Mouse (Mus musculus) midbrain, embryonic 12.5 days (tissue): ENCODE measurements around the gene Fermt1. TPM values are rescaled to one million over a fixed set of nuclear protein-coding genes. Genes with fewer than 3 reads are reported as not detected.

Experiments used
- ATAC-seq: fragments of 200-750 bp; cut with Nextera tagmentation; 2 replicates; pipeline ENCODE4 v1.8.0; 2017; ENCODE audit warnings: low read depth, moderate TSS enrichment, moderate library complexity; ENCODE audit not compliant: low FRiP score
- H3K27ac ChIP-seq: fragments of 300-500 bp; sonication (generic); replicated peaks from 2 replicates; pipeline ENCODE4 v1.5.1; 2016; ENCODE audit warnings: mild to moderate bottlenecking
- H3K27me3 ChIP-seq: fragments of 300-500 bp; sonication (generic); 2 replicates; pipeline ENCODE4 v1.6.1; 2016; ENCODE audit warnings: mild to moderate bottlenecking
- H3K36me3 ChIP-seq: fragments of 300-500 bp; sonication (generic); 2 replicates; pipeline ENCODE4 v1.6.1; 2016
- H3K4me1 ChIP-seq: fragments of 300-500 bp; sonication (generic); 2 replicates; pipeline ENCODE4 v1.6.1; 2016
- H3K4me2 ChIP-seq: fragments of 300-500 bp; sonication (generic); replicated peaks from 2 replicates; pipeline ENCODE4 v1.6.1; 2016; ENCODE audit warnings: mild to moderate bottlenecking, moderate library complexity
- H3K4me3 ChIP-seq: fragments of 300-500 bp; sonication (generic); 2 replicates; pipeline ENCODE4 v1.5.1; 2016; ENCODE audit warnings: mild to moderate bottlenecking
- H3K9ac ChIP-seq: fragments of 300-500 bp; sonication (generic); replicated peaks from 2 replicates; pipeline ENCODE4 v1.6.1; 2016; ENCODE audit warnings: mild to moderate bottlenecking, moderate library complexity
- H3K9me3 ChIP-seq: fragments of 300-500 bp; sonication (generic); 2 replicates; pipeline ENCODE4 v1.6.1; 2016; ENCODE audit warnings: mild to moderate bottlenecking
- WGBS: fragments of 180-500 bp; shearing (Covaris S2); methylation state at CpG from one replicate; pipeline ENCODE4 v1.1.7; 2016; 5-methylcytosine and 5-hydroxymethylcytosine counted together
- polyA plus RNA-seq: library from polyadenylated mRNA; unstranded; fragments of >200 nt; fragmentation: Nextera tagmentation; extraction: Ambion mirVana; gene quantifications from 2 replicates; pipeline ENCODE4 v1.2.1, GENCODE M21; 2016

The Fermt1 gene
- polyA plus RNA-seq, 1 experiment from 2014 or later, result 0.73 TPM

DNA sequence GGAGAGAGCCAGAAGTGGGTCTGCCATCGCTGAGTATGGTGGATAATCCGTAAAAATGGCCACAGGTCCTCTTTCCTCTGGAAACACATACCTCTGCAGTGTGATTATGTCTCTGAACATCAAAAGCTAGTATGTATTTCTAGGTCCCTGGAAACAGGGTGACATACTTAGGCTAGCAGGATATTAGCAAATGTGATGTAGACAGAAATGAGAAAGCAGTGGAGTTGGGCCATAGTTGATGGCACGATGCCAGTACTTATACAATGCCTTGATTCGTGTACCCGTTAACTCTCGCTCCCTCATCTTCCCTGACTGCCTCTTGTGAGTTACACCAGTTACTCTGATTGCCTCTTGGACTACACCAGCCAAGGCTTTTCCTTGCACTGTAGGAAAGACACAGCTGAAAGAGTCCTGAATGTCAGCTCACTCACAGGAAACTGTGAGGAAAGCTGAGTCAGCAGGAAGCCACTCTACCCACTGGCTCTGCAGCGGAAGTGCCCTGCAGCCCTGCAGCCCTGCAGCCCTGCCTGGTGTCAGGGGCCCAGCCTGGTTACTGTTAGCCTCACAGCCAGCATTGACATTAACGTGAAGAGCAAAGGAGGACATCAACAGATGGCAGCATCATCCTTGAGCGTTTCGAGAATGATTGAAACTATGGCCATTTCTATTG lies 71.9 kb downstream of the Fermt1 start:
- H3K4me2 ChIP-seq, result no peak overlapping the region
- H3K9ac ChIP-seq, result no peak overlapping the region
- no peaks in the 10 kb centered on the region for H3K4me1 ChIP-seq
- no peaks in the 10 kb centered on the region for H3K36me3 ChIP-seq
- H3K27ac ChIP-seq, result no peak overlapping the region
- H3K27me3 ChIP-seq, result peaks cover 23% of the 10 kb centered on the region
- no peaks in the 10 kb centered on the region for H3K9me3 ChIP-seq
- WGBS, result 93% methylated on average over 10 of the region's 10 CpGs
- no peak for ATAC-seq
- no peak overlapping the region for H3K4me3 ChIP-seq

DNA sequence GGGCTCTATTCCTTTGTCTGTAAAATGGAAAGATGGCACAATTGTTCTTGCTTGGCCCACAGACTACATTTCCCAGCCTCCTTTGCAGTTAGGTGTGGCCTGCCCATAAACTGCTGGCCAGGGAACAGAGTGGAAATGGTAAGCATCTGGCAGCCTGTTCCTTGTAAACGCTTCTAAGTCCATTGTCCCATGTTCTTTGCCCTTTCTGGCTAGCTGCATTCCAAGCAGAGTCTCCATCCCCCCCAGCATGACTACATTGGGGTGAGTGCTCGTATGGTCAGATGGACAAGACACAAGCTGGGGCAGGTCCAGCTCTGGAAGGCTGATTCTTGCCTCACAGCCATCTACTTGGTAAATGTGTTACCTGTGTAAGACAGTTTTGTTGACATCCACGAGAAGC lies 74.0 kb downstream of the Fermt1 start:
- 70% methylated on average over 3 of the region's 3 CpGs for WGBS
- ATAC-seq, result no peak
- Histone ChIP-seq H3K4me1 (no peaks in the 10 kb centered on the region), H3K27ac (no peak overlapping the region), H3K9ac (no peak overlapping the region), H3K4me2 (no peak overlapping the region), H3K9me3 (no peaks in the 10 kb centered on the region), H3K36me3 (peaks cover 6% of the 10 kb centered on the region; the same call in 1 of the 2 replicates), H3K4me3 (no peak overlapping the region), H3K27me3 (0 out of 2 replicates have a peak, but pooled peaks cover 1% of the 10 kb centered on the region)

DNA sequence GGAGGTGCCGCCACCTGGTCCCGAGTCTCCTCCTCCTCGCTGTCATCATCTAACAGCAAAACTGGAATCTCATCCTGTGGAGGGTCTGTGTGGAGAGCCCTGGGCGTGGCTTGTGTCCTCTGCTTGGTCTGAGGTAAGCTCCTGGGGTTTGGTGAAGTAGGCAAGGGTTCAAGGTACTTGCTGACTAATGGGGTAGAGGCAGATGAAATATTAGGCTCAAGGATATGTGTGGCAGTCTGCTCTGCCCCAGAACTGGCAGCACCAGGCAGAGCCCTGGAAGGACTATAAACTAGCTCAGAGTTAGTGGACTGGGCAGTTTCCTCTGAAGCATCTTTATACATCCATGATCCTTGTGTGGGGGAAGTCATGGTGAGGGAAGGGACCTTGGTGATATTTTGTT lies 75.4 kb downstream of the Fermt1 start:
- Histone ChIP-seq H3K9ac (no peak overlapping the region), H3K4me3 (no peak overlapping the region), H3K9me3 (no peaks in the 10 kb centered on the region), H3K36me3 (peaks cover 8% of the 10 kb centered on the region), H3K27ac (no peak overlapping the region), H3K4me1 (no peaks in the 10 kb centered on the region), H3K27me3 (no peaks in the 10 kb centered on the region), H3K4me2 (no peak overlapping the region)
- 92% methylated on average over 4 of the region's 4 CpGs for WGBS
- no peak for ATAC-seq

DNA sequence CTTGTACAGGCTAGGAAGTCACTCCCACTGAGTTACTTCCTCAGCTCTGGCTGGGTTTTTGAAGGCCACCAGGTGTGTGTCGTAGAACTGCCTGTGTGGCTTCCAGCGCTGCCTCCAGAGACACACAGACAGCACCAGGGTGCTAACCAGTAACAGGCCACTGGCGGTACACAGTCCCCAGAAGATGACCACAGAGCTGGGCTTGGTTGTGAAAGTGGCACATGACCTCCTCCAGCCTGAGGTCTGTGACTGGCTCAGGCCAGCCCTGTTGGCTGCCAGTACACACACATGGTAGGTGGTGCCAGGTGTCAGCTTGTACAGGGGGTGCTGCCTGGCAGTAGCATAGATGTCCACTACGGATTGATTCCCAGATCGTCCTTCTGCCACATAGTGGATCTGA lies 76.0 kb downstream of the Fermt1 start:
- Histone ChIP-seq H3K27me3 (no peaks in the 10 kb centered on the region), H3K9ac (no peak overlapping the region), H3K4me2 (no peak overlapping the region), H3K4me3 (no peak overlapping the region), H3K27ac (no peak overlapping the region), H3K36me3 (peaks cover 11% of the 10 kb centered on the region), H3K9me3 (no peaks in the 10 kb centered on the region), H3K4me1 (no peaks in the 10 kb centered on the region)
- no peak for ATAC-seq
- whole genome bisulfite sequencing, result 92% methylated on average over 5 of the region's 5 CpGs

DNA sequence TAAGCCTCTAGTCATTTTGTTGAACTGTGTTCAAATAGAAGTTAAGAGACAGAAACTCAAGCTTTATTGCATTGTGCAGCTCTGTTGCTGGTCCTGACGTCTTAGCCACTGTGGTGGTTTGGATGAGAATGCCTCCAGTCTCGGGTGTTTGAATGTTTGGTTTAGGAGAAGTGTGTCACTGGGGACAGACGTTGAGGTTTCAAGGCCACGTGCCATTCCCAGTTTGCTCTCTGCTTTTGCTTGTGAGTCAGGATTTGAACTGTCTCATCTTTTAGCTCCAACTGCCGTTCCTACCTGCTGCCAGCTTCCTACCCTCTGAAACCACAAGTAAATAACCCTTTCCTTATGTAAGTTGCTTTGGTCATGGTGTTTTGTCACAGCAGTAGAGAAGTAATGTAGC lies 78.2 kb downstream of the Fermt1 start:
- H3K4me3 ChIP-seq, result no peak overlapping the region
- no peak overlapping the region for H3K4me2 ChIP-seq
- H3K27me3 ChIP-seq, result no peaks in the 10 kb centered on the region
- 81% methylated on average over 5 of the region's 5 CpGs for WGBS
- H3K9ac ChIP-seq, result no peak overlapping the region
- H3K27ac ChIP-seq, result no peak overlapping the region
- peaks cover 14% of the 10 kb centered on the region for H3K36me3 ChIP-seq
- no peaks in the 10 kb centered on the region for H3K9me3 ChIP-seq
- no peak for ATAC-seq
- no peaks in the 10 kb centered on the region for H3K4me1 ChIP-seq

DNA sequence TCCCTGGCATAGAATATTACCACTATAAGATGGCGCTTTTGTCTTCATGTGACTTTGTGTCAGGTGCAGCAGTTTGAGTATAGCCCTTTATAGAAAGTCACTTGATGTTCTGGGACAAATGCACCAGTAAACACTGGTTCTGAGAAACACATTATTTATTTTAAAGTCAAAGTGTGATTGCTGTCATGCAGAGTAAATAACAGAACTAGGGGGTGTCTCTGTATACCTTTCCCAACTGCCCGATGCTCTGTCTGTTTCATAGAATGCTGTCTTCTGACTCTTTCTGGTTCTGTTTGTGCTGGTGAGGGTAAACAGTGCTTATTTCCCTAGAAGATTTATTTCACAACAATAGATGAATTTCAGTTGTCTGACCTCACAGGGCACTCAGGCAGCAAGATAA lies 82.4 kb downstream of the Fermt1 start:
- Histone ChIP-seq H3K27ac (no peak overlapping the region), H3K4me3 (no peak overlapping the region), H3K9me3 (no peaks in the 10 kb centered on the region), H3K4me2 (no peak overlapping the region), H3K4me1 (no peaks in the 10 kb centered on the region), H3K9ac (no peak overlapping the region), H3K27me3 (no peaks in the 10 kb centered on the region), H3K36me3 (peaks cover 14% of the 10 kb centered on the region)
- no peak for ATAC-seq
- WGBS, result 95% methylated on average over 2 of the region's 2 CpGs

DNA sequence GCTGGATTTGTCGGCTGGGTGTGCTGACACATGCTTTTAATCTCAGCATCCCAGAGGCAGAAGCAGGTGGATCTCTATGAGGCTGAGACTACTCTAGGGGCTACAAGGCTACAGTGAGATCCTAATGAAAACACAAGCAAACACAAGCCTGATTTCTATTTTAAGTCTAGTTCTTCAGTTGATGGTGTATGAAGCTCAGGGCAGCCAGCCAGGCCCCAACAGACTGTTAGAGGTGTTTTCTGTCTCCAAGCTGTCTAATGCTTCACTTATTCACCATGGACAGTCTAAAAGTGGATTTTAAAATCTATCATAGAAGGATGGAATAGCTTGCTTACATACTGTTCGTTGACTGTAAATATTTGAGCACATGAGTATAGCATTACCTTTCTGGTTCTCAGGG lies 84.2 kb downstream of the Fermt1 start:
- no peaks in the 10 kb centered on the region for H3K27me3 ChIP-seq
- no peak overlapping the region for H3K9ac ChIP-seq
- H3K36me3 ChIP-seq, result peaks cover 8% of the 10 kb centered on the region
- no peaks in the 10 kb centered on the region for H3K4me1 ChIP-seq
- H3K4me2 ChIP-seq, result no peak overlapping the region
- no peak for ATAC-seq
- no peak overlapping the region for H3K27ac ChIP-seq
- no peak overlapping the region for H3K4me3 ChIP-seq
- WGBS, result 95% methylated on average over 2 of the region's 2 CpGs
- no peaks in the 10 kb centered on the region for H3K9me3 ChIP-seq

DNA sequence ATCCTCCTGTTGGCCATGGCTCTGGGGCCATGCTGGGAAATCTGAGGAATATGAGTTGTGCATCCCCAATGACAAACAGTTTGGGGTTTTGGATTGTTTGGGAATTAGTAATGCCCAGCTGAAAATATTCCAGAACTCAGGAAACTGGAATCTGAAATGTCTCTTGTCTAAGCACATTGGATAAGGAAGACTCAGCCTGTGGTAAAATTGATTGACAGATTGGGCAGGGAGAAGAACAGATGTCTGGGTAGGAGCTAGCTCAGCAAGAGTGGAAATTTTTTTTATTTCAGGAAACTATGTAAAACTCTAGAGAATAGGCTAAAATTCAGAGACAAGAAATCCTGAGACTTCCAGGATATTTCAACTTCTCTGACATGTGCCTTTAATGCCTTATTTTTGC lies 85.3 kb downstream of the Fermt1 start:
- Histone ChIP-seq H3K4me1 (no peaks in the 10 kb centered on the region), H3K4me3 (no peak overlapping the region), H3K4me2 (no peak overlapping the region), H3K36me3 (peaks cover 6% of the 10 kb centered on the region), H3K9ac (no peak overlapping the region), H3K27ac (no peak overlapping the region), H3K27me3 (no peaks in the 10 kb centered on the region), H3K9me3 (no peaks in the 10 kb centered on the region)
- no peak for ATAC-seq

DNA sequence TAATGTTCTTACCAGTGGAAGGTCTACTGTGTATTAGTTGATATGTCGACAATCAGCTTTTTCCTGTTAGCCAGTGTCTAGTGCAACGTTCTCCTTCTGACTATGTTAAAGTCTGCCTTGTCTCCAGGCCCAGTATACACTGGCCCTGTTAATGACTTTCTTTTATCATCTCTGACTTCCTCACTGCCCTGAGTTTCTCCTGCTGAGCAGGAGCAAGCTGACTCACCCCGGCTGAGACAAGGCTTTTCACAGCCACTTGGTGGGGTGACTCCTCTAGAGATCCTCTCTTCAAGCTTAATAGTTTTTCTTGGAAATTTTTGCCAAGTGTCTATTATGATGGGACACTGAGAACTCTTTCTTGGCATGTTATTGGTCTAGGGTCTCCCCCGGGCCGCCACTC lies 89.4 kb downstream of the Fermt1 start:
- WGBS, result 82% methylated on average over 5 of the region's 5 CpGs
- ATAC-seq, result no peak
- no peak overlapping the region for H3K9ac ChIP-seq
- H3K4me3 ChIP-seq, result no peak overlapping the region
- no peaks in the 10 kb centered on the region for H3K27me3 ChIP-seq
- no peak overlapping the region for H3K27ac ChIP-seq
- H3K4me1 ChIP-seq, result no peaks in the 10 kb centered on the region
- H3K4me2 ChIP-seq, result no peak overlapping the region
- H3K9me3 ChIP-seq, result no peaks in the 10 kb centered on the region
- H3K36me3 ChIP-seq, result peaks cover 9% of the 10 kb centered on the region; the same call in 1 of the 2 replicates

Other genes with a start within 250 kb of the Fermt1 start
- gene Chgb, start 164.6 kb downstream of the Fermt1 start, polyA plus RNA-seq, result 42.9 and 50.2 TPM in 2 replicates
- 30.5 and 33.8 TPM in 2 replicates for gene Trmt6, start 129.9 kb downstream of the Fermt1 start, polyA plus RNA-seq
- 18.8 and 18.9 TPM in 2 replicates for gene Mcm8, start 129.8 kb downstream of the Fermt1 start, polyA plus RNA-seq
- gene Crls1, start 99.2 kb downstream of the Fermt1 start, polyA plus RNA-seq, result 22.1 and 25.8 TPM in 2 replicates
- gene Lrrn4, start 65.0 kb downstream of the Fermt1 start, polyA plus RNA-seq, result 0.06 and 0.08 TPM in 2 replicates